Mouse (Mus musculus) lung, postnatal 25 days (tissue): ENCODE measurements around the gene Atp10a.

Source experiments
- DNase-seq: peaks from one replicate; pipeline ENCODE4 v3.0.0; 2022; ENCODE audit warnings: low spot score

The Atp10a gene

DNA sequence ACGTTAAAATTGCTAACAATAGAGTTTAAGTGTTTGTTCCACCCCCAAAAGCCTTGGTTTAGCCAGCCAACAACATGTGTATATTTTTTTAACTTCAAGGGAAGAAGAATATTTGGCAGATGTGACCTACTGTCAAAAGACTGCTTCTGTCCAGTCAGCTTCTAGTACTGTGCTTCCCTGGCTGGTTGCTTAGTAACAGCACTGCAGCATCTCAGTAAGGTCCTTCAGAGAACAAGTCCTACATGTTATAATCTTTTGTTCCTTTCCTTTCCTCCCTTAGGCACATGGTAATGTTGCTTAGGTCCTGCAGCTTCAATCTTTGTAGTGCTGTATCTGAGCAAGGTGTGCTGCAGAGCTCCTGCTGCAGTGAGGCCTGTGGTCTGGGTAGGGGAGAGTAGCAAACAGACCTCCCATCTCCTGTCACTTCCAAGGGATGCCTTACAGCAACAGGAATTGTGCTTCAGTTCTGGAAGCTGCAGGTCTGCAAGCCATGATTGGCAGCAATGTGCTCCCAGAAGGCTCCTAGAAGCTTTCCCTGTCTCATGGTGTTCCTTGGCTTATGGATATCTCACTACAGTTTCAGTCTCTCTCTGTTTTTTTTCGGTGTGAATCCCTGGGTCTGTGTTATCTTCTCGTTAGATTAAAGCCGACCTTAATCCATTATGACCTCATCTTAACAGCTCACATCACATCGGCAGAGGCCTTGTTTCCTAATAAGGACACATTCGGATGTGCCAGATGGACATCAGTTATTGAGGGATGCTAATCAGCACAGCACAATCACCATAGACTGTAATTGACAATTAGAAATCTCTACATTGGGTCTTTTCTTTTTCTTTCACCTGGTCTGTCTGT is 34.3 kb downstream of the Atp10a start:
- DNase-seq = no peak

DNA sequence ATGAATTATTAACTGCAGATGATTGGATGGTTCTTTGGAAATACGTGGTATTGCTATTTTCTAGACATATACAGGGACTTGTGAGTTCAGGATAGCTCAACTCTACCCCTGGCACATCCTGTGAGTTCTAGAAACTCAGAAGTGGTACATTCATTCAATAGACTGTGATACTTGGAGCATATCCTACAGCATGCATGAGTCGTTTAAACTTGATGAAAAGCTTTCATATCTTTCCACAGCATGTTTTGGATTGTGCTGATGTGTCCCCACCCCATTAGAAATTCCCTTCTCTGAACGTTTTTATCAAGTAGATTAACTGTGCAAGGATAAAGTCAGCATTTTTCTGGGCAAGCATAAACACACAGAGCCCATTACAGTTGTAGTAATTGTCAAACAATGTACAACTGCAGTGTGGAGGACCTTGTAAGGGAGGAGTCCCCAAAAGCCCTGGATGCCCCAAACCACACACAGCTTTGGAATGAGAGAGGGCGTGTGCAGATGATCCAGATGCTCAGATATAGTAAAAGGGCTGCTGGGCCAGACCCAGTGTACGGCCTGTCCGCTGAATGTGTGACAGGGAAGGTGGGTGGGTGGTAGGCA is 35.1 kb downstream of the Atp10a start:
- DNase-seq = no peak

DNA sequence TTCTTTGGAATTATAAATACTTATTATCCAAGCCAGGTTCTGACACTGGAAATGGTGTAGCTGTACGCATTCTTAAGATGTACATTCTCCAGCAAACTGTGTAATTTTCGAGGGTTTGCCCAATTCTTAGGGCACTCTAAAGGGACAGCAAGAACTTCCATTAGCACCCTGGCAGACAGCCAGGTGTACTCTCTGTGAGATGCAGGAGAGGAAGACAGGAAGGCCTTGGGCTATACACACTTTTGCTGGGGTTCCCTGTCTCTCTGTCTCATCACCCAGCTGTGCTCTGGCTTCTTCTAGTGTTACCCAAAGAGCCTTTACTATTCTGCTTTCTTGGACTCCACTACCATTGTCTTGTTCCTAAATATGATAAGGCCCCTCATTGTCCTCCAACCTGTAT is 36.7 kb downstream of the Atp10a start:
- DNase-seq = no peak

DNA sequence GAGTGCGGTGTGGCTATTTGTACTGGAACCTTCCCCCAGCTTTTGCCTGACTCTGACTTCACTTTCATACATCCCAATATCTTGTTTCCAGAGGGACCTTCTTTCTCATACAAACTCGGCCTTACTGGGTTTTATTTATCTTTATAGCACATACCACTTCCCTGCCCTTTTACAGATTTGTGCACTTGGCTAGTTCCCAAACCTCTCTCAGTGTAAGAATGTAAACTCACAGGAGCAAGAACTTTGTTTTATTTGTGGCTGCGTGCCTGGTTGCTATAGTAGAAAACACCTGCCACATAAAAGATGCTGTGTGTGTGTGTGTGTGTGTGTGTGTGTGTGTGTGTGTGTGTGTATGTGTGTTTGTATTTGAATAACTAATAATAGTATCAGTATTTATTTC is 37.4 kb downstream of the Atp10a start:
- peak; percentile 61 for DNase-seq

DNA sequence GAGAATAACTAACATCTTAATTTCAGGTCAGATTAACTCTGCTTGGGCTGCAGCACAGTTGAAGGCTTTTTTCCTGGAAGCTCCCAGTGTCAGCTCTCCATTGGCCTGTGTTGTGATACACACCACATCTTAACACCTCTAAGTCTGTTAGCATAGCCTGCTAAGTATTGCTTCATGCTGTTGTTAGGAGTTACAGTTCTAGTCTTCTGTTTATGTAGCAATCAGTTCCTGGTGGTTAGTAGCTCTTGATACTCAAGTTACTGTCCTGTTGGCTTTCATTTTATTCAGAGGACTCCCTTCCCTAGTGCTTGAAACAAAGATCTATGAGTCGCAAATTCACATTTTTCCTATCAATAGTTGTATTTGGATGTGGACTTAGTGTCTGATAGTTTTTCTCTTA is 39.7 kb downstream of the Atp10a start:
- DNase-seq = no peak

DNA sequence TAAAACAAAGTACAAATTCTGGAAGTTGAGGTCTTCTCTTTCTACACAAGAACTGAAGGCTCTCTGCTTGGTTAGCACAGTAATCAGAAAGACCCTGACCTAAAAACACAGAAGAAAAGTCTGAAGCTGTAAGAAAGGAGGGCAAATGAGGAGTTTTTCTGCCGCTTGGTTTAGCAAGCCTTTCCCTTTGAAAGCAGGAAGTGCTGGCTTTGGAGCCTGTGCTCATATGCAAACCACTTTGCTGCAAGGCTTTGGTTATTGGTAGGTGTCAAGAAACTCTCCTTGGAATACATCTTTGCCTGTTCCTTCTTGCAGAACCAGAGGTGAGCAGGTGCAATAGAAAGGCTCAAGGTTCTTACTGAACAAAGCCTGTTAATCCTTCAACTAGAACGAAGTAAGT is 41.1 kb downstream of the Atp10a start:
- no peak for DNase-seq

DNA sequence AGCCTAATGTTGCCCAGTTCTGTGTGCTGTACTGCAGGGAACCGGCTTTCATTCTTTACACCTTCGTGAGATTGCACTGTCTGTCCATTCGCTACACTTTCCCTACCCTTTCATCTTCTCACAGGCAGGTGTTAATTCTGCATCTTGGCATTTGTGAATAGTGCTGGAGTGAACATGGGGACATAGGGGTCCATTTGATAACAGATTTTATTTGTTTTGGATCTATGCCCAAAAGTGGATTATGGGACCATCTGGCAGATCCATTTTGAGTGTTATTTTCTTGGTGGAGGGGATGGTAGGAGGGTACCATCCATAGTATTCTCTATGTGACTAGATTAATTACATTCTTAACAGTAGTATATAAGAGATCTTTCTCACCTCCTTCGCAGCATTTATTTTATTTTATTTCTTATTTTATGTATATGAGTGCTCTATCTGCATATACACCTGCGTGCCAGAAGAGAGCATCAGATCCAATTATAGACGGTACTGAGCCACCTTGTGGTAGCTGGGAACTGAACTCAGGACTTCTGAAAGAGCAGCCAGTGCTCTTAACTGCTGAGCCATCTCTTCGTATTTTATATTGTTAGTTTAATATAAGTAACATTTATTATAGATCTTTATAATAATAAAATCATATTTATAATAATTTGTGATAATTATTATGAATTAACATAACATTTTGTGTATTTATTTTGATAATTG is 42.9 kb downstream of the Atp10a start:
- DNase-seq = no peak

DNA sequence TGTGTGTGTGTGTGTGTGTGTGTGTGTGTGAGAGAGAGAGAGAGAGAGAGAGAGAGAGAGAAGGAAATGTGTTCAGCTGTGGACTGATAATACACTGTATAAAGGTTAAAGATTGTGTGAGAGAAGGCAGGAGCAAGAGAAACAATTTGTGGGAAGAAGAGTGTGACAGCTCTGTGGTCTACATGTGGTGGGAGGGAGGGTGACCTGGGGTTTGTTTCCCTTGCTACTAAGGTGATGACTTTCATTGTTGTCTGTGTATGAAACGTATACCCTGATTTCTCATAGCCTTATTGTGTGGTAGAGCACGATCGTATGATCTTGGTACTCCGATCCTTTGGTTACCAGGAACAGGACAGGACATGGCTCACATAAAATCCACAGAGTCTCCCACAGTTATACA is 45.3 kb downstream of the Atp10a start:
- no peak for DNase-seq

DNA sequence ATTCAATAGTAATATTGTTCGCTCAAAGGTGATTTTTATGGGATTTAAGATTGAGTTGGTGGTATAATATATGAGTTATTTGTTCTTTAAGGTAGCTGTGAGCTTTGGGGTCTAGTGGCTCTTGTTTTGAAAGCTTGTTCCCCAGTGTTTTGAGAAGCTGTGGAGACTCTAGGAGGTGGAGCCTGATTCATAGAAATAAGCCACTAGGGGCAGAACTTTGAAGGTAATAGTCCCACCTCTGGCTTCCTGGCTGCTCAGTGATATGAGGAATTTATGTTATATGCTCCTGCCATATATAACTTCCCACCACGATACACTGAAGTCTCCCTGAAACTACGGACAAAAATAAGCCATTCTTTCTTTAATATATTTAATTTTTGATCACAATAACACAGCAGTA is 49.2 kb downstream of the Atp10a start:
- no peak for DNase-seq

DNA sequence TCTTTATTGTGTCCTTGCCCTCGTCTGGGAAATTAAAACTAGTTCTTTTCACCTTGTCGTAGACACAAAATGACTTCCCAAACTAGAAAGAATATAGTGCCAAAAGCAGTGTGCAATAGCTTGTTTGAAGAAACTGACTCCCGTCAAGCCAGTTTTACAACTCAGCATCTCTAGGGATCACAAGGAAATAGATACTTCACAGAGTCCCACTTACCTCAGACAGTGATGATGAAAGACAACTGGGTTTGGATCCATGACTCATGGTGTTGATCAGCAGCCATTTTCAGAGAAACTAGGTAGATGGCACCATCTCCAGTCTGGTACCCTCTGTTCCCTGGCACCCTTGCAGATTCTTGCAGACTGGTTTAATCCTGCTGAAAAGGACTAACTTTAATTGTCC is 53.3 kb downstream of the Atp10a start:
- DNase-seq = no peak

DNA sequence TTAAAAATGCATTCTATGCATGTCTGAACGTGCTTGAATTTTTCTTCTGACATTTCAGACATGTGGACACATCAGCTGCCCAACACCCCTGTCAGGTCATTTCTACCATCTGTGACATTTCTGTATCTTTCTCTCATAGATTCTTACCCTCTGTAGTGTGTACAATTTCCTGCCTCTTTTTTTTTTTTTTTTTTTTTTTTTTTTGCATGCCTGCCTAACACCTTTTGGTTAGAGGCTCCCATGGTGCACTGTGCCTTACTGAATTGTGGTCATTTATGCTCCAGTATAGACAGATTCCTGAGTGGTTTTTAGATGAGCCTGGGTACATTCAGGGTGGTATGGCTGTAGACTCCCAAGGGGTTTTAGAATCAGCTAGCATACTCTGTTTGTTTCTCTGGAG is 54.3 kb downstream of the Atp10a start:
- no peak for DNase-seq

DNA sequence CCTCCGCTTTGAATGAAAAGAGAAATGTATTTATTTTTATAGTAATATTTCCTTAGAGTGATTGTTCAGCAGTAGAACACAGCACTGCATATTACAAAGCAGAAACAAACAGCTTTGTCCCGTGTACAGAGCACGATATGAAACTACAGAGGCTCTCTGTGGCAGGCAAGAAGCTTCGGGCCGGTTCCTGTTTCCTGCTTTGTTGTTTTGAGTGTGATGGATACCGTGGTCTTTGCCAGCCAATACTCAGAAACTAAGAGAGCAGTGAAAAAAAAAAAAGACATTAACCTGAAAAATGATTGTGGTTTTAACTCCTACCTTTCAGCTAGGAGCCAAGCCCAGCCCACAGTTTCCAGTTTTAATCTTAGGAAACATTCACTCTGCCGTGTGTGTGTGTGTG is 55.8 kb downstream of the Atp10a start:
- no peak for DNase-seq

DNA sequence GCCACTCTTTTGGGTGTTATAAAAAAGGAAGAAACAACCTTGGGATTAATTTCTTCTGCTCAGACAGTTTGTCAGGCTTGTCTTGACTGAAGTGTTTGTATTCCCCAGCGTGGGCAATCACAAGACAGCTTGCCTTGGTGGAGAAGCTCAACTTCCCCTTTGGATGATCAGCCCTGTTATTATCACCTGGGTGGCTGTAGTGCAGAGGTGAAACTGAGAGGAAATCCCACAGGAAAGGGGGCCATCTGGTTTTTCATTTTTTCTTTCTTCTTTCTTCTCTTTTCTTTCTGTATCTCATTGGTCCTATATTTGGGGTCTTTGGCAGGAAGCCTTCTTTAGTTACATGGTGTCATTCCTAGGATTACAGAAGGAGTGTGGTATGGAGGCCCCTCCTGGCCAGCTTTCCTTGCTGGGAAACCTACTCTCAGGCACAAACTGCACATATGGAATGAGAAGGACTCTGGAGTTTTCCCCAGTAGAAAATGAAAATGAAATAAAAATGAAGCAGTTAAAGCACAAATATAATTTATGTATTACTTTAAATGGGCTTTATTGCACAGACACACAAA is 59.7 kb downstream of the Atp10a start:
- DNase-seq = no peak

DNA sequence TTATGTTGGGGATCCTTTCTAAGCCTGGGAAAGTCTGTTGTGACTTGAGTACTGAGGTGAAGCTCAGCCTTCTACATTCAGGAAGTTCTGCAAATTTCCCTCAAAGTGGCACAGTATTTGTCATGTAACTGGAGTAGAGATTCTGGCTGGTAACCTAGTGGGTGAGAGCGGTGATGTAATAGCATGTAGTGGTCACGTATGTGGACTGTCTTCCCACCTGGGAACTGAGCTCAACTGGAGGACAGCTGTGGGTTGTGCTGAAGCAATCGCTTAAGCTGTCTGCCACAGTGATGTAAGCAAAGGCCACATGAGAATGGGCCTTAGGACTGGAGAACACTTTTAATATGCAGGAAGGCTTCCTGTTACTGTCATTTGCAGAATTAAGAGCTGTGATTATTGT is 60.7 kb downstream of the Atp10a start:
- DNase-seq = no peak

DNA sequence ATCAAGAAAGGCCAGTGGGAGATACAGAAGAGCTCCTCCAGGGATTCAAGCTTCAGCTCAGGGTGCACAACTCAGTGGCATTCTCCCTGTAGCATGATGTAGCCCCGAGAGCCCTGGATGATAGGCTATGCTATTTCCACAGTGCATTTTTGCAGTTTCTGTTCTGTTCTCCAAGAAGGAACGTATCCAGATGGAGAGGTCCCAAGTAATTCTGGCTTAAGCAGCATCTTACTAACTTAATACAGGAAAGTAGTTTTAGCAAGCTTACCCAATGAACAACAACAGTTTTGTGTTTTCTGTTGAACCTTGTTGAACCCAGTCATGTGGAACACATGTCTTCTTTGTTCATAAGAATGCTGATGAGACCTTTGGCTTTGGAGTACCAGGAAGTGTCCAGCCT is 62.6 kb downstream of the Atp10a start:
- DNase-seq = no peak

DNA sequence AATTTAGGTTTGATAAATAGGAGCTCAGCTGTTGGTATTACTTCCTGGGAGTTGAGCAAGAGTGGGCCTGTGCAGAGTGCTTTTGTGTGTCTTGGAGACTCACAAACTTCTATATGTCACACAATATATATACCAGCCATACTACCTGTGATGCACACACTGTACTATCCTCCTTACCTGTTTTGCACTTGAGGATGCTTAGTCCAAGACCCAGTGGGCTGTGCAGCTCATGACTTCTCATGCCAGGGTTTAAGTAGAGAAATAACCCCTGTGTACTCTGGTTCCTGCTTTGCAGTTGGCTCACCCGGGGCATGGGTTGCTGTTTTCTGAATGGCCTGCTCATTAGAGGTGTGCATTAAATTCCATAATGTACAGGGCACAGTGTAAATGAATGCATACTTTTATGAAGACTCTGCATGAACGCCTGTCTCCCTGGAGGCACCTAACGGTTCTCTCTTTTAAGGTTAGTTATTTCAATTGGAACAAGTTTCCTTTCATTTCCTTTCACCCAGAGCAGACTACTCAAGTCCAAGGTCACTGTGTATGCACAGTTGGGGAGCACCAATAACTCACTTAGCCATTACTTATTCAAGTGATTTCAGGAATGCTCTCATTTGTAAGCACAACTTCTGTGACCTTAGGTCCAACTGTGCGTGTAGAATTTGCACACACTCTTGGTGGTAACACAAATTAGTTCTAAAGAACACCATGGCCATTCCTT is 63.4 kb downstream of the Atp10a start:
- no peak for DNase-seq

DNA sequence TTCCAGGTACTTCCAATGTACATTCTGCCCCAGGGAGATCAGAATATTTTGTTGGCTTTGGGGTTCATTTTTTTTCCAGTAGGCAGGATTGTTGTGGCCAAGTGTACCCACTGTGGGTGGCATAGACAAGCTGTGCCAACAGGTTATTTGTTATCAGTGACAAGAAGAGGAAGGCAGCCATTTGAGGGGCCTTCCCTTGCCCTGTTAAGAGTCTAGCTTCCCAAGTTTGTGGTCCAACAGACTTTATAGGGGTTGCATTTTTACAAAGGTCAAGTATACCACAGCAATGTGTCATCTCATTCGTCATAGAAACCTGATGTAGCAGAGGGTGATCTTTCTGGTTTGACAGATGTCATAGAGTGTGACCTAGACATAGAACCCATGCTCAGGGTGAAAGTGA is 66.3 kb downstream of the Atp10a start:
- DNase-seq = no peak

DNA sequence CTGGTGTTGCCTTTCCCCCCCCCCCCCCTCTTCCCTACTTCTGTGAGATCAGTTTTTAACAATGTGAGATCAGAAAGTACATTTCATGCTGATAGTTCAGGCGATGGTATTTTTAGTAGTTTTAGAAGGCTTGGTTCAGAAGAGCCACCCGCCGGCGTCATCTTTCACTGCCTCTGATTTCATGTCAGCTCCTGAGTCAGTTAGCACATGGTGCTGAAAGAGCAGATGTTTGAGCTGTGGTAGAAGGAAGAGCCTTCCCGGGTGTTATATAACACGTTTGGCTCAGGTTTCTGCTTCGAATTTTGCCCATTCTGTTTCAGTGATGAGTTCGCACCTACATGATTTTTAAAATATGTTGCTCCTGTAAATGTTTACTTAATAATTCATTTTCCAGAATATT is 74.2 kb downstream of the Atp10a start:
- DNase-seq = no peak

DNA sequence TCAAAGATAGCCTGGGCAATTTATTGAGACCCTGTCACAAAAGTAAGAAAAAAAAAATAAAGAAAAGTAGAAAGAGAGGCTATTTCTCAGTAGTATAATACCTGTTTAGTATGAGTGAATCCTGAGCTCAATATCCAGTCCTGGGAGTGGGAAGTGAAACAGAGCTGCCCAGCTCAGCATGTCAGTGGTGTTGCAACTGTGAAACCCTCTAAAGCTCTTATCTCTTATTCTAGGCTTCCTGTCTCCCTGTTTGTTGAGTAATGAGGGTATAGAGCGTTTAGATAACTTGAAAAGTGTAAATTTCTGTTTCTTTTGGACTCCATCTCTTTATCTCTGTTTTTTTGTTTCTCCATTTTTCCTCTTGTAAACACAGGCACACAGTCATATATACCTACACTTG is 74.9 kb downstream of the Atp10a start:
- DNase-seq = no peak

DNA sequence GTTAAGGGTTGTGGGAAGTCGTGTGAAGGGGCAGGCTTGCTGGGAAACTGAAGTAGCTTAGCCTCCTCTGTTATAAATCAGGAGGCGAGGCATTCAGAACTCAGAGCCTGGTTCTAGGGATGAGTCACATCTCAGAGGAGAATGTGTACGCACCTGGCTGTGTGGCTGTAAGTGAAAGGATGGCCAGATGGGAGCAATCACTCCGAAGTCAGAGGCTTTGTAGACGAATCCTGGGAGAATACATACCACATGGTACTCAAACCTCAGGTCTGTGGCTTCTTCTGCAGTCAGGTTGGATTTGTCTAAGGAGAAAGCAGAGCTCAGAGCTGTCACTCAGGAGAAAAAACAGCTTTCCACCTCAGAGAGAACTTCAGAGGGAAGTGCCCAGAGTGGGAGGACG is 76.4 kb downstream of the Atp10a start:
- no peak for DNase-seq

DNA sequence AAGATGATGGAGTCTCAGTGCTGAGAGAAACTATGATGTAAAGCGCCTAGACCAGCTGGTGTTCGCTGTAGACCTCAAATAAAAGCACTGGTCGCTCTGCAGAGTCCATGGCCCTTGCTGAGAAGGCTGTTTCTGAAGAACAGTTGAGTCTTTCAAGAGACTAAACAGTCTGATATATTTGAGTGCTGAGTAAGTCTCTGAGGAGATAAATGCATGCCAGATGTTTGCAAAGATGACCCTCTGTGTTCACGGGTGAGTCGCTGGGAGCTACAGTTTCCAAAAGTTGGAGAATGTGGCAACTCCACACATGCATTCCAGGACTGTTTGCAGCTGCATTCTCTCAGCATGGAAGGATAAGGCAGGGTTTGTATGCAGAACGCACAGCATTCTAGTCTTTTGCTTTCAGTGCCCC is 77.5 kb downstream of the Atp10a start:
- no peak for DNase-seq

DNA sequence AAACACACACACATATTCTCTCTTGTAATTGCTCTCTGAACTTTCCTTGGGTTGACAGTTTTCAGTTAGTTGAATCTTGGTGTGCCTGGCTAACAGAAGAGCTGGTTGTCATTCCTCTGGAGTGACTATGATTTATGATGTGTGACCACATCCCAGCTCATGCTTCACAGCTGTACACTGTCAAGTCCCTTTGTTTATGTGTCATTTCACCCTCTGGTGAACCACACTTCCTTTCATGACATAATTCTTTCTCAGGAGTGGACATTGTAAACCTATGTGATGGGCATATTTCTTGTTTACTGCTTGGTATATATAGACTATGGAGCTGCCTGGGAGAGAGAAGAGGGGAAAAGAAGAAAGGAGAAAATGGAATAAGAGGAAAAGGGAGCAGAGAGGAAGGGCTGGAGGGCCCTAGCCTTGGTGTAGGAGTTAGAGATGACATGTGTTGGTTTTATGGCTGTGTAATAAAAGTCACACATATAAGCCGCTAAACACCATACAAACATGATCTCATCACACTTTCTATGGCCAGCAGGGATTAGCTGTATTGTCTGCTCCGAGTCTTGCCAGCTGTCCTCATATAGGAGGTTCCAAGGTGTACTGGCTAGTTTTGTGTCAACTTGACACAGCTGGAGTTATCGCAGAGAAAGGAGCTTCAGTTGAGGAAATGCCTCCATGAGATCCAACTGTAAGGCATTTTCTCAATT is 81.0 kb downstream of the Atp10a start:
- no peak for DNase-seq
